Mouse (Mus musculus): ENCODE measurements around the gene Kmt5a.

The Kmt5a gene

GRCm38 (mm10) chr5:124439447-124440093, at the start of gene Kmt5a:
Kmt5a (plus strand) TSS chr5:124439930.
- DNase-seq (ENCODE audit: low spot score), result peak; percentile 96

- DNase-seq (ENCODE audit: low spot score), result no peak
Observed at GRCm38 (mm10) chr5:124392412-124392811, 47.3 kb upstream of the Kmt5a start.

- DNase-seq (ENCODE audit: low spot score), result no peak
Observed at GRCm38 (mm10) chr5:124393726-124394125, 46.0 kb upstream of the Kmt5a start.

GRCm38 (mm10) chr5:124410808-124411207, 28.9 kb upstream of the Kmt5a start:
- DNase-seq (ENCODE audit: low spot score), result no peak

GRCm38 (mm10) chr5:124412163-124412562, 27.6 kb upstream of the Kmt5a start:
- no peak for DNase-seq (ENCODE audit: low spot score)

GRCm38 (mm10) chr5:124418903-124419302, 20.8 kb upstream of the Kmt5a start:
- no peak for DNase-seq (ENCODE audit: low spot score)

- DNase-seq (ENCODE audit: low spot score), result peak; percentile 59
Observed at GRCm38 (mm10) chr5:124421786-124422185, 17.9 kb upstream of the Kmt5a start.

- DNase-seq (ENCODE audit: low spot score), result no peak
Observed at GRCm38 (mm10) chr5:124424200-124424722, 15.5 kb upstream of the Kmt5a start.

GRCm38 (mm10) chr5:124424723-124425411, 14.9 kb upstream of the Kmt5a start:
- DNase-seq (ENCODE audit: low spot score), result peak; percentile 69

- peak; percentile 96 for DNase-seq (ENCODE audit: low spot score)
Observed at GRCm38 (mm10) chr5:124425412-124426259, 14.1 kb upstream of the Kmt5a start, which contains the start of gene Sbno1. Sbno1 (minus strand) TSS chr5:124426001.

- DNase-seq (ENCODE audit: low spot score), result no peak
Observed at GRCm38 (mm10) chr5:124426475-124427071, 13.2 kb upstream of the Kmt5a start.

- no peak for DNase-seq (ENCODE audit: low spot score)
Observed at GRCm38 (mm10) chr5:124432398-124433012, 7.2 kb upstream of the Kmt5a start.

- no peak for DNase-seq (ENCODE audit: low spot score)
Observed at GRCm38 (mm10) chr5:124433048-124433447, 6.7 kb upstream of the Kmt5a start.

GRCm38 (mm10) chr5:124438229-124438628, 1.5 kb upstream of the Kmt5a start:
- no peak for DNase-seq (ENCODE audit: low spot score)

GRCm38 (mm10) chr5:124438746-124439145, 984 bp upstream of the Kmt5a start:
- DNase-seq (ENCODE audit: low spot score), result no peak

GRCm38 (mm10) chr5:124440094-124440701, 468 bp downstream of the Kmt5a start:
- DNase-seq (ENCODE audit: low spot score), result no peak

GRCm38 (mm10) chr5:124442628-124443027, 2.9 kb downstream of the Kmt5a start:
- DNase-seq (ENCODE audit: low spot score), result no peak

GRCm38 (mm10) chr5:124444208-124444607, 4.5 kb downstream of the Kmt5a start:
- DNase-seq (ENCODE audit: low spot score), result no peak

- peak; percentile 71 for DNase-seq (ENCODE audit: low spot score)
Observed at GRCm38 (mm10) chr5:124444661-124445561, 5.2 kb downstream of the Kmt5a start.

Data from testis, postnatal 14 days (tissue).